Mouse (Mus musculus): ENCODE measurements around the gene Bub1.

Bub1 gene

GRCm38 (mm10) chr2:127831401-127832102 lies at the start of gene Bub1:
Bub1 (minus strand) TSS chr2:127831865.
- peak; percentile 85 to 90 for DNase-seq (ENCODE audit: low spot score in 2 of 2)

- DNase-seq (ENCODE audit: low spot score in 2 of 2), result no peak
Observed at GRCm38 (mm10) chr2:127881063-127881462, 49.4 kb upstream of the Bub1 start.

- DNase-seq (ENCODE audit: low spot score in 2 of 2), result no peak
Observed at GRCm38 (mm10) chr2:127864381-127864780, 32.7 kb upstream of the Bub1 start.

- peak; percentile 6 to 29 for DNase-seq (ENCODE audit: low spot score in 2 of 2)
Observed at GRCm38 (mm10) chr2:127854332-127854991, 22.8 kb upstream of the Bub1 start.

GRCm38 (mm10) chr2:127850371-127850770 lies 18.7 kb upstream of the Bub1 start:
- no peak for DNase-seq (ENCODE audit: low spot score in 2 of 2)

- DNase-seq (ENCODE audit: low spot score in 2 of 2), result no peak
Observed at GRCm38 (mm10) chr2:127846571-127846970, 14.9 kb upstream of the Bub1 start.

GRCm38 (mm10) chr2:127846008-127846407 lies 14.3 kb upstream of the Bub1 start:
- no peak for DNase-seq (ENCODE audit: low spot score in 2 of 2)

- peak in 1 of 2 experiments; percentile 1 for DNase-seq (ENCODE audit: low spot score in 2 of 2)
Observed at GRCm38 (mm10) chr2:127845346-127845982, 13.8 kb upstream of the Bub1 start.

- no peak for DNase-seq (ENCODE audit: low spot score in 2 of 2)
Observed at GRCm38 (mm10) chr2:127842421-127842820, 10.8 kb upstream of the Bub1 start.

- no peak for DNase-seq (ENCODE audit: low spot score in 2 of 2)
Observed at GRCm38 (mm10) chr2:127841402-127841801, 9.7 kb upstream of the Bub1 start.

- no peak for DNase-seq (ENCODE audit: low spot score in 2 of 2)
Observed at GRCm38 (mm10) chr2:127839425-127839824, 7.8 kb upstream of the Bub1 start.

- no peak for DNase-seq (ENCODE audit: low spot score in 2 of 2)
Observed at GRCm38 (mm10) chr2:127838576-127838975, 6.9 kb upstream of the Bub1 start, which contains the start of gene Acoxl. Acoxl (plus strand) TSS chr2:127838876.

- DNase-seq (ENCODE audit: low spot score in 2 of 2), result peak in 1 of 2 experiments; percentile 5
Observed at GRCm38 (mm10) chr2:127832833-127833190, 1.1 kb upstream of the Bub1 start.

GRCm38 (mm10) chr2:127832103-127832832 lies 603 bp upstream of the Bub1 start:
- DNase-seq (ENCODE audit: low spot score in 2 of 2), result peak in 1 of 2 experiments; percentile 1

- DNase-seq (ENCODE audit: low spot score in 2 of 2), result peak; percentile 92 to 95
Observed at GRCm38 (mm10) chr2:127791919-127792603, 39.6 kb downstream of the Bub1 start, which contains the start of gene Mtln. Mtln (minus strand) TSS chr2:127792488.

GRCm38 (mm10) chr2:127789651-127790270 lies 41.9 kb downstream of the Bub1 start:
- DNase-seq (ENCODE audit: low spot score in 2 of 2), result no peak

- peak in 1 of 2 experiments; percentile 17 for DNase-seq (ENCODE audit: low spot score in 2 of 2)
Observed at GRCm38 (mm10) chr2:127789138-127789537, 42.5 kb downstream of the Bub1 start.

- DNase-seq (ENCODE audit: low spot score in 2 of 2), result peak; percentile 87 to 89
Observed at GRCm38 (mm10) chr2:127788440-127789116, 43.1 kb downstream of the Bub1 start, which contains the start of gene Nphp1. Nphp1 (minus strand) TSS chr2:127788897.

- no peak for DNase-seq (ENCODE audit: low spot score in 2 of 2)
Observed at GRCm38 (mm10) chr2:127787226-127787625, 44.4 kb downstream of the Bub1 start.

GRCm38 (mm10) chr2:127778451-127778850 lies 53.2 kb downstream of the Bub1 start:
- no peak for DNase-seq (ENCODE audit: low spot score in 2 of 2)
